Mouse (Mus musculus) bone marrow, adult 2 months (tissue): ENCODE data around the gene Tmsb10.

Experiments
- CTCF ChIP-seq: fragments of 200-500 bp; IDR thresholded peaks from 2 replicates; pipeline ENCODE4 v1.5.1; 2011; ENCODE audit warnings: low read length, control low read depth; ENCODE audit not compliant: control insufficient read depth, insufficient read depth
- POLR2A ChIP-seq: fragments of 200-500 bp; IDR thresholded peaks from 2 replicates; pipeline ENCODE4 v1.6.1; 2011; ENCODE audit warnings: low read depth, mild to moderate bottlenecking, control low read depth, low read length, borderline replicate concordance; ENCODE audit not compliant: control insufficient read depth

DNA sequence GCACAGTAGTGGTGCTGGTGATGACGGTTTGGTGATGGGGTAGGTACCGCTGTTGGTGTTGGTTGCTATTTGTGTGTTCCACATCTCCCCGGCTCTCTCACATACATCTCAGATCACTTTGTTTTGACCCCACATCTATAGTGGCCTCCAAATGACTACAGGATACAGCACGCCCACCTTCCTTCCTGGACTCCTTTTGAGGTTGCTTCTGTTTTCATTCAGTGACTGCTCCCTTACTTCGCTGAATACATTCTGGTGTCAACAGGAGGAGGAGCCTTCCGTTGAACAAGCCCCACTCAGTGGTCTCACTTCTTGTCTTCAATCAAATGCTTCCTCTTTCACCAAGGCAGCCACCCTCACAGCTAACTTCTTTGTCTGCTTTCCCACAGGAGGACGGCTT, 3.8 kb downstream of the Tmsb10 start:
- TF ChIP-seq POLR2A (0 out of 2 replicates have a peak, but pooled peaks have one; percentile 3), CTCF (no peak)
